Mouse (Mus musculus): ENCODE results near the gene Zfp462. TPM values are rescaled to one million over a fixed set of nuclear protein-coding genes. Genes with fewer than 3 reads are reported as not detected.
A peak's percentile ranks its signal among the peaks of the same experiment; 100 is the strongest.

Zfp462 gene
- total RNA-seq, 2 experiments from 2014 or later, result 7.2 to 7.5 TPM

DNA sequence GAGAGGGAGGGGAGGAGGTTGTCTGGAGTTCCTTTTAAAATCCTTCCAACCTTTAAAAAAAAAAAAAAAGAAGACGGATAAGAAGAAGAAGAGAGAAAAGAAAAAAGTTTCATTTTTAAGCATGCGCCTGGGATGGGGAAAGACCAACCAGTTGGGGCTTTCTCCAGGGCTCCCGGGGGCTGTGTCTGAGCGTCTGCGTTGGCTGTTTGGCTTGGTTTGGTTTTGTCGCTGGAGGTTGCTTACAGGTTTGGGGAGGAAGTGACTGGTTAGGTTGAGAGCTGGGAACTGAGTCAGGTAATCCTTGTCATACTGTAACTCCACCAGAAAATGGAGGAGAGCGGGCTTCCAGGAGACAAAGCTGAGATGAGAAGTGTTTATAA is 4.7 kb downstream of the Zfp462 start:
- DNase-seq, result no peak
- intact Hi-C loops (cut with DNase I), result loop anchor here (5.0 to 10.0 kb wide), 4 partner anchors 128 to 1015 kb away; no protein-coding TSS in a partner anchor

DNA sequence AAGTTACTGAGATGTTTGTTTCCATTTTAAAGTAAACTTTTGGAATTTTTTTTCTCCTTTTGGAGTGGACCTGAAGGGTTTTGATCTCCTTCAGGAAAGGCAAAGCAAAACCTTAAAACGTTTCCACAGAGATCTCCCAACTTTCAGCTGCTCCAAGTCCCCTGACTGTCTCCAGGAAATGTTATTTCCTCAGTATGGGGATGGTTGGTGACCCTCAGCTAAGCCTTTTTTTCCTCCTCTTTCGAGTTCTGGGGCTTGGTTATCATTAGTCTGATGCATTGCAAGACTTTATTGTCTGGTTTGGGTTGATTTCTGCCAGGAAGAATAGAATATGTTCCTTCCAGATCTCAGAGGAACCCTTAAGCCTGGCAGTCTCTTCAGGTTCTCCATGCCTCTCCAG is 5.3 kb downstream of the Zfp462 start:
- intact Hi-C loops (cut with DNase I), result no loop called here

DNA sequence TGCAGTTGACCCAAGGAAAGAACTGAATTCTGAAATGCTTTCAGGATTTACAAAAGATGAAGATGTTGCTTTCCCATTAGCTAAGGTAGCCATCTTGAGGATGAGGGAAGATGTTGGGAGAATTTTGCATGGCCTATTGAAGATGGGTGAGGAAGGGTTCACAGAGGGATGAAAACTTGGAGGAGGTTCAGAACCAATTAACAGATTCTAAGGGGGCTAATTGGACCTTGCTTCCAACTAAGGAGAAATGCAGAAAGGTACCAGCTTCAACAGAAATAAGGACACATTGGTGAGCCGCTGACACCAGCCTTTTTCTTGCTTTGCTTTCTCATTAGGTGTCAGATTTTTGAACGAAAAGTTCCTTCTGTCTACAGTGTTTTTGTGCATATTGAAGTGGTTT is 6.0 kb downstream of the Zfp462 start:
- intact Hi-C loops (cut with DNase I), result no loop called here
- DNase-seq, result no peak

More for the DNA sequence above, 5.3 kb downstream of the Zfp462 start:
- no peak for DNase-seq

DNA sequence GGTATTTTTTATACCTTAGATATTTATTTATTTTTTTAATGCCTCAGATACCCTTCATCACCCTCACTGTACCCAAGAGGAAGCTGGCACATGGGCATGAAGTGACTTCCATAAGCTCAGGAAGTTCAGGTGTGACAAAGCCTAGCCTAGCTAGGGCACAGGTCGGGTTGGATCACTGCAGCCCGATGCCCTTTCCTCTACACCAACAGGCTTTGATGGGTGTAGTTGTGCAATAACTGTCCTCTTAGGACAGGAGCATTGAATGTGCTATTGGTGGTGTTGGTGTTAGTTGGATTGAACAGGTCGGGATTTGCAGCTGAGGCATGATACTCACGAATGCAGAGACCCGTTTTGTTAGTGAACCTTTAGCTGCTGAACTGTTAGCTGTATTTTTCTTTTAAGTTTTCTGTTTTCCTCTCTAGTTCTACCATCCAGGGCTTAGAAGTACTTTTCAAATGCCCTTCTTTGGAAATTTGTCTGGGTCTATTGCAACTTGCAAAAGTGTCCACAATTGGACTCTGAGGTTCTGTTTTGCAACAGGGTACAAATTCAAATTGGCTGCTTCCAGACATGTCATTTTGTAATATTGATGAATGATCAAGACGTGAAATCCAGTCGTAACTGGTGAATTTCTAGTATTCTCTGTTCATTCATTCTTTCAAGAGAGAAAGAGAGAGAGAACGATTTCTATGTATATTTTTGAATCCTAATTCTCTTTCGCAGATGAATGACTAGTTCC is 9.0 kb downstream of the Zfp462 start:
- no peak for DNase-seq
- intact Hi-C loops (cut with DNase I), result no loop called here

DNA sequence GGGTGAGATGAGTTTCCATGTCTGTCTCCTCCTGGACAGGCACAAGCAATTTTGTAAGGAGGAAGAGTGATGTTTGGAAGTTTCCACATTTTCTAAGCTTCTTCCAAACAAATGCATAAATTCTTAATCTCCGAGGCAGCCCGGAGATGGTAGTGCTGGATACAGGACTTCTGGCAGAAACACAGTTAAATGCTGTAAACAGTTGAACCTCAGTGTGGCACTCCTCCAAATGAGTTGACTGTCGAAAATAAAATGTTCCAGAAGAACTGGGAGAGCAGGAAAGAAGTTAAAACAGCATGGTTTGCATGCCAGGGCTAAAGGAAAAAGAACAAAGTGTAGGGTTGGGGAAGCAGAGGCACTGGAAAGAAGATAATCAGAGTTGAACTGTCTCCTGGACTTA is 9.6 kb downstream of the Zfp462 start:
- intact Hi-C loops (cut with DNase I), result no loop called here
- no peak for DNase-seq

DNA sequence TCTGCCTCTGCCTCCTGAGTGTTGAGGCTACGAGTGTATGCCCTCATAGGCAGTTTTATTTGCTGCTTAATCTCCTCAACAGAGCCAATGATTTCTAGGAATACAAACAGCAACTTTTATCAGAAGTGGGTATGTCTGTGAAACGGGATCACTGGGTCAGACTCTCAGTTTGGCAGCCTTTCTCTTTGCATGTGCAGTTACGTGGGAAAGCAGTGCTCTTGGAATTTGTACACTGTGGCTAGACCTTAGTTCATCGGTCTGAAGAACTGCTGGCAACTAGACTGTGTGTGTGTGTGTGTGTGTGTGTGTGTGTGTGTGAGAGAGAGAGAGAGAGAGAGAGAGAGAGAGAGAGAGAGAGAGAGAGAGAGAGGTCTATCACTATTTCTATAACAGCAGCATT is 15.9 kb downstream of the Zfp462 start:
- DNase-seq, result no peak
- intact Hi-C loops (cut with DNase I), result no loop called here

DNA sequence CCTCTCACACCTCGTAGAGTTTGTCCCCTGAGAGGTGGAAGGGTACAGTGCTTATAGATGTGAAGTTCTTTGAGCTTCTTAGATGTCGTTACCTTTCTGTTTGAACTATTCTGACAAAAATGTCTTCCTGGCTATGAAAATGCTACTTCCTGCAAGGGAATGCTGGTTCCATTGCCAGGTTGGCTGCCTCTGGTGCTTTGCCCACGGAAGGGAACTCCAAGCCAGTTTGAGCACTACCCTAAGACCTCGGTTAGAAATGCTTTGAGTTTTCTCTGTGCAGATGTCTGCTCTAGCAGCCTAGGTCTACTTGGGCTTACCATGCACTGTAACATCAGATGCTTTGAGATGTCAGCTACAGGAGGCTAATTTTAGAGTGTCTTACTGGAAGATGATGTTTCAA is 17.3 kb downstream of the Zfp462 start:
- intact Hi-C loops (cut with DNase I), result no loop called here
- DNase-seq, result no peak

DNA sequence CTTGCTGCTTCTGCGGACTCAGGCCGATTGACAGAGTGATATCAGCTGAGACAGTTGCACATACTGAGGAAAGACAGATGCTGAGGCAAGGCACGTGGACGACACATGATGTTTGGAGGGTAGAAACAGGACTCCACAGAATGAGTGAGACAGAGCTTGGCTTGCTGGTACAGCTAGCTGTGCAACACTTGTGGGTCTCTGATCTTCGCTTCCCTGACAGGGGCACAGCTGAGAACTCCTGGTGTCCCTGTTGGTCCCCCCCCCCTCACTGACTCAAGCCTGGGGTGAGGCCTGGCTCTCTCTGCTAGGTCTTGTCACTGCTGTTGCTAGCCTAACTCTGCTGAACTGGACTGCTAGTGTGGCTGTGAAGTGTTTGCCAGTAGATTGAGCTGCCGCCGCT is 18.7 kb downstream of the Zfp462 start:
- DNase-seq, result no peak
- intact Hi-C loops (cut with DNase I), result no loop called here

DNA sequence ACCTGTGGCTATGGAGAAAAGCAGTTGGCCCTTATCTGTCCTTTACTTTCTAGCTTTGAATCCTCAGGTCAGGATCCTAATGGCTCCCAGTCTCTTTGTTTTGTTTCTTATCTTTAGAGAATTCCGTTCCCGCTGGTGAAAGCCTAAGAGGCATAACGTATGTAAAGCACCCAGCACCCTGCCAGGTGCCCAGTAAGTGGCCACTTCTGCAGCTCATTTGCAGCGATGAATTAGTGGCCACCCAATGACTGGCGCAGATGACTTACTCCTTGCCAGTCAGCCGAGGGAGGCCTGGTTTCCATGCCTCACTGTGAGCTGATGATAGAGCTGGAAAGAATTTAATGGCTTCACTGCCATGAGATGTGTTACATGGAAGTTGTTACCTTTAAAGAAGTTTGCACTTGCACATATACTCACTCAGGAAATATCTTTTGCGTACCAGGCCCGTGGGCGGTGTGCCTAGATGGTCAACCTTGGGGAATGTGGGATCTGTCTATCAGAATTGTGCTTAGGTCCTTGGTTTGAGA is 20.4 kb downstream of the Zfp462 start:
- DNase-seq, result no peak
- intact Hi-C loops (cut with DNase I), result no loop called here

DNA sequence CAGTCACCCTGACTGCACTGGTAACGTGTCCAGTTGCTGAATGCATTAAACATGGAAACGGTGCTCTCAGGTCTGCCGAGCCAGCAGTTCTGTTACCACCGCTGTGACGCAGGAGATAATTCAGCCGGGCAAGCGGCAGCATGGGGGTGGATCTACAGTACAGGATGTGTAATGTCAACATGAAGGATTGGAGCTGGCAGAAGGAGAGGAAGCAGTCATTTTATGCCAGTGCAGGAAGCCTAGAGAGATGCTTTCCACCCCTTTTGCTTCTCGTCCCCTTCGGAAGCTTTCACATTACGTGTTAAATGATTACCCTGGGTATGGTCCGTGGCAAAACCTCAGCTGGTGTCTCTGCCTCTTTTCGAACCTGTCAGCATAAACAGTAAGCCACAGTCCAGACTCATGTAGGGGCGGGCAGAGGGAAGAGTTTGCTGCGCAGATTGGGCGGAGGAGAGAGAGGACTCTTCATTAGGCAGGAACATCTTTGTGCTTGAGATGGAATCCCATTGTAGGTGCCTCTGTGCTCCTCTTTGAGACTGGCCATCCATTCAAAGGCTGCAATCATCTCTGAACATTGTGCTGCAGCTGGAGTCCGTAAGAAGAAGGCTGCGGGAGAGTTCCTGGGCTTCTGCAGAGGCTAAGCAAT is 21.4 kb downstream of the Zfp462 start:
- peak; percentile 50 to 52 for DNase-seq
- intact Hi-C loops (cut with DNase I), result no loop called here

DNA sequence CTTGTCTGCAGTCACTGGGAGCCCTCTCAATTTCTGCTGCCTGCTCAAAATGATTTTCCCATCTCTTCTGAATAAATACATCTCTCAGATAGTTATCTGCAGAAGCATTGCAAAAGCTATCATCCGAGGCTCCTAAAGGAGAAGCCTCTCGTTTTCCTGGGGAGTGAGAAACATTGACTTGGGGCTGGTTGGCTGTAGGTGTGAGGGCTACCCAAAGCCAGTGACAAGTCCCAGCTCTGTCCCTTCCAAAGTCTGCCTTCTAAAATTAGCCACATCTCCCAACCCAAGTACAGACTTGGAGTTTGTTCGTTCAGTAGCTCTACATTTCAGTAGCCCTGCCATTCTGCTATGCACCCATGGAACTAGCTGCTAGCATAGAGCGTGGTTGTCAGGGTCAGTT is 22.3 kb downstream of the Zfp462 start:
- intact Hi-C loops (cut with DNase I), result no loop called here
- DNase-seq, result no peak

DNA sequence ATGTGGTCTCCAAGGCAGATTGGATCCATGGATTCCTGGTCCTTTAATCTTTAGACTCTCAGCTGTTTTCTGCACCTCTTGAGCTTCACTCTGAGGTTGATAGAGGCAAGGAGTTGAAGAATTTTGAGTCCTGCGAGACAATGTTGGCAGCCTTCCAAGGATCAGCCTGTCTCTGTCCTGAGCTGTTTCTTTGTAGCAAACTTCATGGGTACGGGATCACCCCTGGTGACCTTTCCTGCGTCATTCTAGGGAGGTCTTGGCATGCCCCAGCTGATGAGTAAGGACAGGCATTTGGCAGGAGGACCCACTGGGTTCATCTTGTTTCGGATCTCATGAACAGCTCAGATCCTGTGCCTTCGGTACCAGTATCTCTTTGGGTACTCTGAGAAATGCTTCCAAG is 22.9 kb downstream of the Zfp462 start:
- intact Hi-C loops (cut with DNase I), result no loop called here
- peak; percentile 16 to 40 for DNase-seq

DNA sequence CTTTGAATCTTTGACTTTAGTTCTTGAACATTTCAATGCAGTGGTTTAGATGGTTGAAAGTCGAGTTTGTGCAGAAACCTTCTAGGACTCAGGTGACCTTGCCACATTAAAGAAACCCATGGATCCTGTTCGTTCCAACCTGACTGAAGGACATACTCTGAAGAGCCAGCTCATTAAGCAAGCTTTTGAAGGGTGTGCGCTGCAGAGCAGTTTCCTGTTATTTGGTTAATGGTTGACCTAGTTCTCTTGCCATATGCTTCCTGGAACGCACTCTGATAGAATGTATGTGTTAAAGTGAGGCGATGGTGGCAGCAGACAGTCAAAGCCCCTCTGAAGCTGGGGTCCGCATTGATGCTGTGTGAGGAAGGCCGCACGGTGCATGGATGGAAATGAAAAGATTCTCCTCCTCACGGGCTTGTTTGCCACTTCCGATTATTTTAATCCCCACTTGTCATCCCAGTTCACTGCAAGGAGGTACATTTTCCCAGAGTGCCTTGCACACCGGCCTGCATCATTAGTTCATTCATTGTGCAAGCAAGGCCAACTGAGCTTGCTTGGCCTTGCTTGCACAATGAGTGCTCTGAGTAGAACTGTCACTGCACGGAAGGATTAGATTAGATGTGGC is 24.9 kb downstream of the Zfp462 start:
- intact Hi-C loops (cut with DNase I), result no loop called here
- DNase-seq, result no peak

DNA sequence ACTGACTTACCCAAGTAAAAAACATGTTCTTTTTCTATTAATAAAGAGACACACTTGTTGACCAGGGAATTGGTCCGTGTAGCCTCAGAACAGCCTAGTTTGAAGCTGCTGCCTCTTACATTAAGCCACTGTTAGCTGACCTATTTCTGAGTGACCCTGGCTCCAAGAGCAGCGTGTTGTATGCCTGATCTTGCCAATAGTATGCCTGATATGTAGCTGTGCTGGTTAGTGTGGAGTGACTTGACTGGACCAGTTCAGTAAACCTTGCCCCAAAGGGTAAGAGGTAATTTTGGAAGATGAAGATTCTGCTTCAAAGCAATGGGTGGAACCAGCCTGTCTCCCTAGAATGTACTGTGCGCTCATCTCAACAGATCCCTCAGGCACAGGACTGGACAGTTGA is 26.5 kb downstream of the Zfp462 start:
- intact Hi-C loops (cut with DNase I), result no loop called here
- DNase-seq, result no peak

DNA sequence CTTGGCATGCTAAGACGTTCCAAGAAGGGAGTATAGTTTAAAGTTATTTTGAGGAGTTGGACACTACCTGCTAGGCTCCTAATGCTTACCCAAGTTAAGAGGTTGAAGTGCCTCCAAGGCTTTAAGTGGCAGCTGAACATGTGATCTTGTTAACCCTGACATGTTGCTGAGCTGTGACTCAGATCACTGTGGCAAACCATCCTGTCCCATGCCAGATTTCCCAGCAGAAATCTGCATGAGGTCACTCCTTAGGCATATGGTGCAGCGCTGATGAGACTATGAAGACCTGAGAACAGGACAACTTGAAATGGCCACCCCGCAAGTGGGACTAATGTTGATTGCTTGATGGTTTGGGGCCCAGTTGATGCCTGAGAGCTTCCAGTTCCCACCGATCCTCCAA is 27.2 kb downstream of the Zfp462 start:
- no peak for DNase-seq
- intact Hi-C loops (cut with DNase I), result no loop called here

DNA sequence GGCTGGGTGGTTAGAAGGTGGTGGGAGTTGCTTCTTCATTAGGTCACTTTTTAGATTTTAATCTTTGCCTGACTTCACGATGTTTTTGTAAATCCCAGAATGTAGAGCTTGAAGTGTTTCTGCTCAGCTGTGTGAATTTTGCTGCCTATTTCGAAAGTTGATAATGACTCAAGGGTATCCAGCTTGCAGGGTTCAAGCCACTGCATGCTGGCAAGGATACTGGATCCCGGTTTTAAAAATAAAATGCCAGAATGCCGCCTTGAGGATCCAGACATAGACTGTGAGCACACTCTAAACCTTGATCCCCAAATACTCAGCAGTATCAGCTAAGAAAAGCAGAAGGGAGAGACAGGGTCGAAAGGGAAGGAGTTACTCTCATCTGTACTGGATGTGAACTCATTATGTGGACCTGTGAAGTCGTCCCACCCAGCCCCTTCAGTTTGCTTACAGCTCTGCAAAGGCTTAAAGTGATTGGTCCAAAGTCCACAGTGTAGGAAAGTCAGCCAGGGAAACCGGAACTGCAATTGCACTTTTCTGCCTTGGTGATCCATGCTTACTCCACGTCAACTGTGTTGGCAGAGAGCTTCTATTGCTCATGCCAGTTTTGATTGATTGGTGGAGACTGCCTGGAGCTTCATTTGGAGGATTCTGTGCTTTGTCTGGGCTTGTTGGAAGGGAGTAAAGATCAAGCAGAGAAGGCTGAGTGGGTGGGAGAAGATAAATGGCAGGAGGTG is 28.1 kb downstream of the Zfp462 start:
- intact Hi-C loops (cut with DNase I), result no loop called here
- DNase-seq, result no peak

DNA sequence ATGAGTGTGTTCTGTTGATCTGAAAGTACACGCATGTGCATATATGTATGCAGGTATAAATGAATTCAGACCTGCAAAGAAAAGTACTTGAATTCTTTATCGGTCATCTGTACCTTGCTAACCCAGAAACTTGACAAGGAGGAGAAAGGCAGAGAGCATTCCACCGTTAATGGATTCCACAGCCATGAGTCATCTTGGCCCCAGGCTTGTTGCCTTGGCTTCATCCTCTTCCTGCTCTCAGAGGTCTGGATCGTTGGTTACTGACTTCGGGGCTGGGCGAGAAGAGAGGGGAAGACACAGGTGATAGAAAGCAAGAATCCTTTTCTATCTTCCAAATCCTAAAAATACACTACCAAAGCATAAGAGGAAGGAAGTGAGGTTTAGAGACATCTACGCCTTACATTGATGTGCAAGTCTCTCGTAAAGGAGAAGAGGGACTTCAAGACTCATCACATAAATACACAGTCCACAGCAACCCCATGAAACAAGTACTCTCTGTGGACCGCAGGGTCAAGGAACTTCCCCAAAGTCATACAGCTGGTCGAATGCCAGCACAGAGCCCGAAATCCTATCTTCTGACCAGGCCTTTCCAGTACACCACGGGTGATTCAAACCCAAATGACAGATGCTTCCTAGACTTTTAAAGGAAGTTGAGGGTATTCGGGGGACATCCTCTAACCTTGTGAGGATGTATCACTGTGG is 35.1 kb downstream of the Zfp462 start:
- intact Hi-C loops (cut with DNase I), result loop anchor here (2.0 kb wide), 2 partner anchors 25 to 35 kb away; partner anchors contain the start of gene Zfp462
- peak; percentile 68 to 71 for DNase-seq

DNA sequence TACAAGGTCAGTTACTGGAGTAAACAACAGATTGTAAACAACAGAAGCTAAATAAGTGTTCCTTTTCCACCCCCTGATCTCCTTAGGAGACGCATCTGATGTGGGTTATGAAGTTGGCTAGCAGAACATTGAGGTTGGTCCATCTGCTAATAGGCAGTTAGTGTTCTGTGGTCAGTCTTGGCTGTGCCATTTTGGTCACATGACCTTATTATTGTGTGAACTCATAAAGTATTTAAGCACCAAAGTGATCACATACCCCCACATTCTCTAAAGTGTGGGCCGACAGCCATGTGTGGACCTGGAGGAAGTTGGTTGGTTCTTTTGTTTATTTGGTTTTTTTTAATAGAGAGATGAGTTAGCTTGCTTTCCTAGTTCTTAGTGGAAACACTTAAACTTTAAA is 39.7 kb downstream of the Zfp462 start:
- intact Hi-C loops (cut with DNase I), result no loop called here
- no peak for DNase-seq

DNA sequence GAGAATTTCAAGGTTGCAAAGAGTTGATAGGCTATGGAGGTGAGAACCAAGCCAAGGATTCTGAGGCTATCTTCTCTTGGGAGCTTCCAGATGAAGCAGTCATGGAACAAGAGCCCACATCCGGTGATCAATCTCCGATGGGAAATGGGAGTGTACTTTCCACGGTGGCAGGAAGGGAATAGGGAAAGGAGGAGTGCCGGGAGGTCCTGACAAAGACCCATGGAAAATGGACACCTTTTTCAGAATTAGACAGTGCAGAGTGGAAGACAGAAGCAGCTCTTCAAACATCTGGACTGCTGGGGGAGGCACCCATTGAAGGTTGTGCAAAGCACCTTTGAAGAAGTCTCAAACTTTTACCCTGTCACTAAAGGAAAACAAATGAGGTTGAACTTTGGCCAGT is 41.8 kb downstream of the Zfp462 start:
- no peak for DNase-seq
- intact Hi-C loops (cut with DNase I), result loop anchor here (5.0 kb wide), 1 partner anchor 56 kb away; no protein-coding TSS in a partner anchor

DNA sequence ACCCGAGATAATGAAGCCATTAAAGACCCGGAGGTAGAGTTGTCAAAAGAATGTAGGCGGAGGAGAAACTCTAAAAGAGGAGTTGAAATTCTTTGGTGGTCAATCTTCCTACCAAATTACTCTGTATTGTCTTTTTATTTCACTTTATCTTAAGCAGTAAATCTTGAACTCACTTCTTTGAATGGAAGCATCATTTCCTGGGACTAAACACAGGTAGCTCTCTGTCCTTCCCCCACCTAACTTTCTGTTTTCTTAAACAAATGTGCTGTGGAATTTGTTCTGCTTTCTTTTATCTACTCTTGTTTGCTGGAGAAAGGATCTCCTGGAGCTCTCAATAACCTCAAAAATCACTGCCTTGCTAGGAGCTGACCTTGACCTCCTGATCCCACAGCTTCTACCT is 42.4 kb downstream of the Zfp462 start:
- intact Hi-C loops (cut with DNase I), result loop anchor here (5.0 kb wide), 1 partner anchor 55 kb away; no protein-coding TSS in a partner anchor
- no peak for DNase-seq
